Mouse (Mus musculus) CD4-positive, CD25-positive, alpha-beta regulatory T cell, adult 4 months (primary cell): ENCODE results near the gene Spint4. TPM values are rescaled to one million over a fixed set of nuclear protein-coding genes. Genes with fewer than 3 reads are reported as not detected.
"Not testable (repeated sequence)": the region's sequence is repeated elsewhere in the genome, so short reads cannot be mapped to it uniquely, and the experiment has no call there.

Source experiments
- ATAC-seq: one replicate; pipeline ENCODE4 v1.8.0; 2017
- polyA plus RNA-seq, 2 experiments: library from polyadenylated mRNA; unstranded; fragments of 100-300 nt; shearing (Covaris generic); gene quantifications; one replicate each; pipeline ENCODE4 v1.2.1; 2017

Gene Spint4
- polyA plus RNA-seq: not detected

GRCm38 (mm10) chr2:164698201-164698600 lies at the start of gene Spint4:
Gene Spint4, plus strand, starts transcription at chr2:164698501.
- no peak for ATAC-seq

GRCm38 (mm10) chr2:164655858-164656257 lies 42.4 kb upstream of the Spint4 start, which contains the start of gene Wfdc10:
Gene Wfdc10, plus strand, starts transcription at chr2:164656046.
- no peak for ATAC-seq

- ATAC-seq: no peak
Observed at GRCm38 (mm10) chr2:164656483-164656882, 41.8 kb upstream of the Spint4 start, which contains the start of gene Wfdc9. Gene Wfdc9, minus strand, starts transcription at chr2:164656583.

DNA sequence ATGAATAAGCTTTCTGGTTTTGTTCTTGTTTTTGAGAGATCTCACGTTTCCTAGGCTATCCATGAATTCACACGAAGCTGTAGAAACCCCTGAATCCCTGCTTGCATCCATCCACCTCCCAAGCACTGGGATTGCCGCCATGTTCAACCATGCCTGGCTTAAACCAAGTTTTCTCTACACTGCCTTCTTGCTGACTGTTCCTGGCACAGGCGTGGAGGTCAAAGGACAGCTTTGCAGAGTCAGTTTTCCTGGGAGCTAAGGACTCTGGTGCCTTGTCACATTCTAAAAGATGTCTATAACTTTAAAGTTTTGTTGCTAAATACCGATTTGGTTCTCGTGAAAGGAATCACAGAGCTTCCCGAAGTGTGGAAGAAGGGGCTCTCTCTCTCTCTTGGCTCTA lies 33.5 kb upstream of the Spint4 start:
- no peak for ATAC-seq

- ATAC-seq: no peak
Observed at GRCm38 (mm10) chr2:164670261-164670660, 28.0 kb upstream of the Spint4 start.

GRCm38 (mm10) chr2:164670938-164671337 lies 27.4 kb upstream of the Spint4 start:
- no peak for ATAC-seq

GRCm38 (mm10) chr2:164673987-164674386 lies 24.3 kb upstream of the Spint4 start, which contains the start of gene Wfdc11:
Gene Wfdc11, minus strand, starts transcription at chr2:164674087.
- no peak for ATAC-seq

GRCm38 (mm10) chr2:164676103-164676502 lies 22.2 kb upstream of the Spint4 start:
- ATAC-seq: no peak

DNA sequence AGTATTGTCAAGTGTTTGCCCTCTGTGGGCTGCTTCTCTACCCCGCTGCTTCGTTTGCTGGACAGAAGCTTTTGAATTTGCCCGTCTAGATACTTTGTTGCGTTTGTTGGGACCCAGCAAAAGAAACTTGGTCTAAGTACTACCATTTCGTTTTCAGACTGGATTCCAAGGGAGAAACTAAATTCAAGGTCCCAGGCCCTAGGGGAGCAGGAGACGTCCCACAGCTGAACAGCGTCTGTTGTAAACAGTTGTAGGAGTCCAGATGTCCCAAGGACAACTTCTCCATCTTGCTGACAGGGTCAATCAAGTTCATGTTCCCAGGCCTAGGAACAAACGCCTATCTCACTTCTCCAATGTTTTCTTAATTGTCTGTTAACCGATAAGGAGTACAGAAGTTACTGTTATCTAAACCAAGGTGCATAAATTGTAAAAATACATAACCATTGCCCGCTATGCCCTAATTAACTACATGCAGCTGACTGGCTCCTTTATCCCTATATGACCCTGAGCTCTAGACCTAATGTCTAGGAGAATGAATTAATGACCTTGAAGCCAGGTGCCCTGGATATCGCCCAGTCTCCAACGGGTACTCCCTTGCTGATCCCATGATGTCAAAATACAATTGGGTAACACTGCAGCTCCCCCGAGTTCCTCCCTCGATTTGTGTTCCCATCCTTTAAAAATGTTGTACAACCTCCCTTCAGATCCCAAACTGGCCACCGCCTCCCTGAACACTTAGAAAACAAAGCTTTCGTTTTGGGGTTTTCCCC lies 21.2 kb upstream of the Spint4 start:
- no peak for ATAC-seq

- peak; percentile 45 for ATAC-seq
Observed at GRCm38 (mm10) chr2:164678848-164679625, 19.3 kb upstream of the Spint4 start.

GRCm38 (mm10) chr2:164679906-164680305 lies 18.4 kb upstream of the Spint4 start:
- no peak for ATAC-seq

GRCm38 (mm10) chr2:164684807-164685206 lies 13.5 kb upstream of the Spint4 start, which contains the start of gene Wfdc13:
Gene Wfdc13, plus strand, starts transcription at chr2:164685107.
- ATAC-seq: no peak

DNA sequence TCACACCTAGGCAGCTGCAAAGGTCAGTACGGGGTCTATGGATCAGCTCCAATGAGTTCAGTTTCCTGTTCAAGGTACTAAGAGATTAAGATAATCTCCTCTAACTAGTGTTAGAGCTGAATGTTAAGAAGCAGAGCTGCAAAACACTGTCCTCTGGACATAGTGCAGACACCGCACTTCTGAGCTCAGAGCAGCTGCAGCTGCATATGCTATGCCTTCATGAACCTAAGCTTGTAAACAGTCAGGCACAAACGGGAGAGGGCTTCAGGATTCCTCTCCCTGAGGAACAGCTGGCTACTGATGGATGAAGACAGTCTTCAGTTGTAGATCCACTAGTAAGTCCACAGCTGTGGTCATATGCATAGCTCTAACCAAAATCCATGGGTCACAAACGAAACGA lies 2.7 kb downstream of the Spint4 start:
- no peak for ATAC-seq

GRCm38 (mm10) chr2:164701761-164702160 lies 3.5 kb downstream of the Spint4 start:
- no peak for ATAC-seq

GRCm38 (mm10) chr2:164704235-164704634 lies 5.9 kb downstream of the Spint4 start:
- no peak for ATAC-seq

DNA sequence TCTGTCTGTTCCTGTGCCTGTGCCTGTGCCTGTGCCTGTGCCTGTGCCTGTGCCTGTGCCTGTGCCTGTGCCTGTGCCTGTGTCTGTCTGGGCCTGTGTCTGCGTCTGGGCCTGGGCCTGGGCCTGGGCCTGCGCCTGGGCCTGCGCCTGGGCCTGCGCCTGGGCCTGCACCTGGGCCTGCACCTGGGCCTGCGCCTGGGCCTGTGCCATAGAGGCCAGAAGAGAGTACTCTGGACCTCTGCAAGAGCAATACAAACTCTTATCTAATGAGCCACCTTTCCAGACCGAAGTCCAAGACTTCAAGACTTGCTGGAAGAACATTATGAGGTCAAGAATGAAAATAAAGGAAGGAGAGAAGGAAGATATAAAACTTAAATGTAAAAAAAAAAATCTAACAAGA lies 7.0 kb downstream of the Spint4 start:
- no peak for ATAC-seq

- ATAC-seq: no peak
Observed at GRCm38 (mm10) chr2:164705991-164706390, 7.7 kb downstream of the Spint4 start.

- no peak for ATAC-seq
Observed at GRCm38 (mm10) chr2:164715005-164715404, 16.7 kb downstream of the Spint4 start, which contains the start of gene Spint5. Gene Spint5, plus strand, starts transcription at chr2:164715305.

- not testable (repeated sequence) for ATAC-seq
Observed at GRCm38 (mm10) chr2:164716194-164716786, 18.0 kb downstream of the Spint4 start.

DNA sequence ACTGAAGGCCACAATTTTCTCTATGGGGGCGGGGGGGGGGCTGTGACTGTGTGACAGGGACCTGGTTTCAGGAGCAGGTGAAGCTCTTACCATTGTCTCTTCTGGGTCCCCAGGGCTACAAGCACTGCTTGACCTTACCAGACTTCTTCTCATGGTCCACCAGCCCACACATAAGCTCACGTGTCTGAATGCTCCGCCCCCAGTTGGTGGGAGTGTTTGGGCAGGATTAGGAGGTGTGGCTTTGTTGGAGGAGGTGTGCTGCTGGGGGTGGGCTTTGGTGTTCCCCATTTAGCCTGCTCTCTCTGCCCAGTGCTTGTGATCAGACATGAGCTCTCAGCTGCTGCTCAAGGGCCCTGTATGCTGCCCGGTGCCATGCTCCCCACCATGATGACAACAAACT lies 25.0 kb downstream of the Spint4 start:
- ATAC-seq: no peak

DNA sequence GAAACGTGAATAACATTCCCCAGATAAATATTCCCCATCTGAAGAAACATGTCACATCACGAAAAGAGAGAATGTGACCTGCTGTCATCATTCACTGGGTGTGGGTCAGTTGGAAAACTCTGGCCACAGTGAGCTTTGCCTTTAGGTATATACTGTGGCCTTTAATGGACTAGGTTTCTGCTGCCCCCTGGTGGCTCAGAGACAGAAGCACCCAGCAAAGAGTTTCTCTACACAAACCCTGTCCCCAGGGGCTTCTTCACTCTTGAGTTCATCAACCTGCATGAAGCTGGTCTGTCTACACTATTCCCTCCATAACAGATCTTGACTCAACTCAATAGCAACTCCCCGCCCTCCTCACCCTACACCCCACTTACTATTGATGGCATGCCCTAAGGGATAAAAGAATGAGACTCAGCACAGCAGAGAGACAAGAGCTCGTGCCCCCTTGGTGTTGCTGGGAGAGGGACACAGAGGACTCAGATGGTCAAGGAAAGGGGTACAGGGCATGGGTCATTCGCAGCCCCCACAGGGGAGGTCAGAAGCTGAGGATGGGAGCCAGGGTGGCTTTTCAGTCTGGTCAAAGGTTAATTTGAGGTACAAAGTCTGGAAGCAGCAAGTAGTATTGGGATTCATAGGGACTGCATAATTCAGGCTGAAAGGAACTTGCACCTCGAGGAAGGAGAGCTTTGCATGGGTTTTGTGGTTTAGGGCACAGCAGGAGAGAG lies 27.8 kb downstream of the Spint4 start:
- ATAC-seq: no peak

GRCm38 (mm10) chr2:164731719-164732118 lies 33.4 kb downstream of the Spint4 start:
- no peak for ATAC-seq
